Mouse (Mus musculus) kidney, embryonic 15.5 days (tissue): ENCODE measurements at regions not wholly inside any gene's neighbourhood (a gene's known extent, or its start where the extent isn't known, plus 50 kb on each side); places are given as distances from the start of the nearest gene placed in this dataset.

ENCODE experiments used
- ATAC-seq: fragments of 200-750 bp; cut with Nextera tagmentation; replicated peaks from 2 replicates; pipeline ENCODE4 v1.8.0; 2017; ENCODE audit warnings: moderate TSS enrichment; ENCODE audit not compliant: low FRiP score
- H3K27ac ChIP-seq: fragments of 300-500 bp; sonication (generic); 2 replicates; pipeline ENCODE4 v1.5.1; 2015; ENCODE audit warnings: mild to moderate bottlenecking, inconsistent platforms
- H3K27me3 ChIP-seq: fragments of 300-500 bp; sonication (generic); 2 replicates; pipeline ENCODE4 v1.6.1; 2015; ENCODE audit warnings: inconsistent platforms
- H3K36me3 ChIP-seq: fragments of 300-500 bp; sonication (generic); 2 replicates; pipeline ENCODE4 v1.6.1; 2015; ENCODE audit warnings: inconsistent platforms
- H3K4me1 ChIP-seq: fragments of 300-500 bp; sonication (generic); 2 replicates; pipeline ENCODE4 v1.6.1; 2015; ENCODE audit warnings: inconsistent platforms
- H3K4me2 ChIP-seq: fragments of 300-500 bp; sonication (generic); 2 replicates; pipeline ENCODE4 v1.6.1; 2015; ENCODE audit warnings: moderate library complexity, mild to moderate bottlenecking, inconsistent platforms
- H3K4me3 ChIP-seq: fragments of 300-500 bp; sonication (generic); replicated peaks from 2 replicates; pipeline ENCODE4 v1.5.1; 2015; ENCODE audit warnings: mild to moderate bottlenecking, inconsistent platforms
- H3K9ac ChIP-seq: fragments of 300-500 bp; sonication (generic); 2 replicates; pipeline ENCODE4 v1.6.1; 2015; ENCODE audit warnings: mild to moderate bottlenecking, inconsistent platforms
- H3K9me3 ChIP-seq: fragments of 300-500 bp; sonication (generic); replicated peaks from 2 replicates; pipeline ENCODE4 v1.6.1; 2016; ENCODE audit warnings: inconsistent platforms
- WGBS: fragments of 180-500 bp; shearing (Covaris S2); methylation state at CpG from one replicate; pipeline ENCODE4 v1.1.7; 2015; ENCODE audit warnings: mixed read lengths; 5-methylcytosine and 5-hydroxymethylcytosine counted together

GRCm38 (mm10) chr4:89361316-89361715 lies 50.5 kb upstream of the Cdkn2b start:
- no peak overlapping the region for H3K27ac ChIP-seq
- H3K4me1 ChIP-seq = no peaks in the 10 kb centered on the region
- no peaks in the 10 kb centered on the region for H3K9me3 ChIP-seq
- no peak overlapping the region for H3K4me2 ChIP-seq
- 90% methylated on average over 7 of the region's 7 CpGs for WGBS
- H3K4me3 ChIP-seq = no peak overlapping the region
- H3K27me3 ChIP-seq = no peaks in the 10 kb centered on the region; the same call in 1 of the 2 replicates
- no peak overlapping the region for H3K9ac ChIP-seq
- no peaks in the 10 kb centered on the region for H3K36me3 ChIP-seq
- no peak for ATAC-seq
